ENCODE assay signal across 30 mouse cellular contexts in the genomic region with DNA sequence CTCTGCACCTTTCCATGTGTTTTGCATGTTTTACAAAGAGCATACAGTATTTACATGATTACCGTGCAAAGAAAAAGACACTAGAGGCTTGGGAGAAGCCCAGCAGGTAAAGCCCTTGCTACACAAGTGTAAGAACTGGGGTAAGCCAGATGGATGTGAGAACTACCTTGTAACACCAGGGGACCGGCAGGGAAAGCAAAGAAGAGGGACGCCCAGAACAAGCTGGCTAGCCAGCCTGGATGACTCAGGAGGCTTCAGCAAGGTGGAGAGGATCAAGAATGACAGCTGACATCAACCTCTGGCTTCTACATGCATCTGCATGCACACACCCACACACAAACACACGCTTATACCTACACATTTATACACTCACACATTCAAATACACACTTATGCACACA. TPM values are rescaled to one million over a fixed set of nuclear protein-coding genes. Genes with fewer than 3 reads are reported as not detected.
DNase-seq lines count a peak whose midpoint lies in the region; ATAC-seq lines count a peak whose summit lies in the region.
"Had no signal": no experiment of that assay in that cellular context is flagged by ENCODE, and none has a peak within 500 bp of the region (broad histone marks: within the 10 kb centered on the region; RNA-seq: fewer than 3 reads in every experiment).

No protein-coding gene starts in this region.

- no peak for ATAC-seq in heart, embryonic 12.5 days (ENCODE audit: insufficient number of reproducible peaks, low FRiP score)
- ATAC-seq: forebrain, embryonic 13.5 days; forebrain, embryonic 16.5 days had no signal

- no peak overlapping the region for H3K27ac ChIP-seq in heart, embryonic 12.5 days (ENCODE audit: poor library complexity, severe bottlenecking)
- H3K27ac ChIP-seq: embryonic facial prominence, embryonic 10.5 days; embryonic facial prominence, embryonic 13.5 days; forebrain, embryonic 10.5 days; forebrain, embryonic 13.5 days; gastrocnemius, adult 2 months; heart, embryonic 10.5 days; hindbrain, embryonic 12.5 days; hindbrain, embryonic 15.5 days had no signal

- H3K27me3 ChIP-seq in heart, embryonic 12.5 days (replicated peaks) = no peaks in the 10 kb centered on the region
- H3K27me3 ChIP-seq: embryonic facial prominence, embryonic 13.5 days; forebrain, embryonic 13.5 days; hindbrain, embryonic 12.5 days; hindbrain, embryonic 15.5 days had no signal

- no peak overlapping the region for H3K4me2 ChIP-seq in heart, embryonic 12.5 days
- H3K4me2 ChIP-seq: embryonic facial prominence, embryonic 13.5 days; forebrain, embryonic 13.5 days; hindbrain, embryonic 12.5 days; hindbrain, embryonic 15.5 days had no signal

- H3K4me1 ChIP-seq in heart, embryonic 12.5 days (replicated peaks) = 0 out of 2 replicates have a peak, but pooled peaks cover 5% of the 10 kb centered on the region
- H3K4me1 ChIP-seq: forebrain, embryonic 13.5 days; hindbrain, embryonic 12.5 days; hindbrain, embryonic 15.5 days had no signal

- H3K4me3 ChIP-seq in heart, embryonic 12.5 days = no peak overlapping the region
- H3K4me3 ChIP-seq: embryonic facial prominence, embryonic 10.5 days; embryonic facial prominence, embryonic 13.5 days; forebrain, embryonic 10.5 days; forebrain, embryonic 13.5 days; gastrocnemius, adult 2 months; heart, embryonic 10.5 days; hindbrain, embryonic 12.5 days; hindbrain, embryonic 15.5 days had no signal

- no peaks in the 10 kb centered on the region for H3K36me3 ChIP-seq in heart, embryonic 12.5 days
- H3K36me3 ChIP-seq: embryonic facial prominence, embryonic 10.5 days; embryonic facial prominence, embryonic 13.5 days; forebrain, embryonic 10.5 days; heart, embryonic 10.5 days; hindbrain, embryonic 12.5 days; hindbrain, embryonic 15.5 days had no signal

- DNase-seq in heart, adult 11 months = peak; percentile 55
- DNase-seq in naive thymus-derived CD4-positive, alpha-beta T cell, adult 2 months (ENCODE audit: low read depth) = peak; percentile 27
- peak; percentile 65 for DNase-seq in thymus, postnatal 0 days (ENCODE audit: low spot score)
- DNase-seq in thymus, postnatal 36 days = peak; percentile 56 to 61
- DNase-seq in spleen, postnatal 4 days (ENCODE audit: low spot score in 2 of 2) = no peak
- no peak for DNase-seq in frontal cortex, postnatal 25 days (ENCODE audit: low spot score in 2 of 2)
- DNase-seq: adrenal gland, adult 8-10 months; adrenal gland, postnatal 25 days; B cell, adult 2 months; cerebellum, adult 11-12 months; cerebellum, adult 8-10 months; cerebellum, postnatal 10 days; cerebellum, postnatal 36 days; embryo, embryonic 11 days; gastrocnemius, adult 2 months; gastrocnemius, postnatal 14 days; heart, adult 18-20 months; heart, postnatal 14 days had no signal

- H3K9me3 ChIP-seq in heart, embryonic 12.5 days (replicated peaks) = no peaks in the 10 kb centered on the region
- H3K9me3 ChIP-seq: embryonic facial prominence, embryonic 10.5 days; embryonic facial prominence, embryonic 13.5 days; forebrain, embryonic 10.5 days; forebrain, embryonic 13.5 days; heart, embryonic 10.5 days; hindbrain, embryonic 12.5 days; hindbrain, embryonic 15.5 days had no signal

- WGBS in heart, embryonic 12.5 days = 70% methylated on average over 4 of the region's 4 CpGs

- no peak overlapping the region for H3K9ac ChIP-seq in heart, embryonic 12.5 days
- H3K9ac ChIP-seq: embryonic facial prominence, embryonic 13.5 days; forebrain, embryonic 13.5 days; hindbrain, embryonic 12.5 days; hindbrain, embryonic 15.5 days had no signal

RNA-seq across cellular contexts. Expression of gene Tctex1d1, which starts 11.6 kb away (rescaled TPM):
- not detected in 2 replicates for polyA plus RNA-seq in heart, embryonic 12.5 days (2016; fragmentation: Nextera tagmentation; extraction: Ambion mirVana)
- 52.0 and 62.1 TPM in 2 replicates for polyA plus RNA-seq in thymus, postnatal 0 days (2015; fragmentation: Nextera tagmentation; extraction: Ambion mirVana)
- polyA plus RNA-seq: heart, embryonic 14.5 days had no signal

RNA-seq across cellular contexts. Expression of gene Insl5, which starts 36.6 kb away (rescaled TPM):
- not detected in 2 replicates for polyA plus RNA-seq in heart, embryonic 12.5 days (2016; fragmentation: Nextera tagmentation; extraction: Ambion mirVana)
- 13.6 and 17.9 TPM in 2 replicates for polyA plus RNA-seq in thymus, postnatal 0 days (2015; fragmentation: Nextera tagmentation; extraction: Ambion mirVana)
- polyA plus RNA-seq: activated CD4-positive, CD25-positive, alpha-beta regulatory T cell, adult 4 months; embryonic facial prominence, embryonic 13.5 days; forebrain, embryonic 10.5 days; heart, embryonic 10.5 days; heart, embryonic 14.5 days; intestine, embryonic 14.5 days had no signal

Comparison
In these comparisons a context has a peak if more than half of its experiments do, and no peak if none do; other contexts are left out.
1. DNase-seq: peak in heart, adult 11 months (single experiment), naive thymus-derived CD4-positive, alpha-beta T cell, adult 2 months (single experiment), thymus, postnatal 0 days (single experiment) and thymus, postnatal 36 days (2 of 2); none in spleen, postnatal 4 days (0 of 2) and frontal cortex, postnatal 25 days (0 of 2).
2. RNA of gene Tctex1d1, which starts 11.6 kb away (polyA plus RNA-seq): 52.0 to 62.1 TPM in thymus, postnatal 0 days; not detected in heart, embryonic 12.5 days; every median in the first group is over 10 times any median in the second.
3. RNA of gene Insl5, which starts 36.6 kb away (polyA plus RNA-seq): 13.6 to 17.9 TPM in thymus, postnatal 0 days; not detected in heart, embryonic 12.5 days; every median in the first group is over 10 times any median in the second.